16 mouse cellular contexts compared by ENCODE assay signal in genomic region chr19:57115670-57116069, GRCm38 (mm10).
DNase-seq lines count a peak whose midpoint lies in the region; ATAC-seq and TF ChIP-seq lines count a peak whose summit lies in the region.
"Had no signal": no experiment of that assay in that cellular context is flagged by ENCODE, and none has a peak within 500 bp of the region (broad histone marks: within the 10 kb centered on the region; RNA-seq: fewer than 3 reads in every experiment).

No protein-coding gene starts in this region.

- H3K4me1 ChIP-seq in forebrain, postnatal 0 days (ENCODE audit: insufficient read depth): peaks cover 17% of the 10 kb centered on the region; the same call in 1 of the 2 replicates
- H3K4me1 ChIP-seq in forebrain, embryonic 13.5 days: peaks cover 42% of the 10 kb centered on the region
- H3K4me1 ChIP-seq in hindbrain, embryonic 10.5 days (replicated peaks): peaks cover 61% of the 10 kb centered on the region
- H3K4me1 ChIP-seq in hindbrain, embryonic 13.5 days (replicated peaks): peaks cover 33% of the 10 kb centered on the region
- peaks cover 5% of the 10 kb centered on the region; the same call in 1 of the 2 replicates for H3K4me1 ChIP-seq in midbrain, postnatal 0 days (ENCODE audit: insufficient read depth, low read length)
- H3K4me1 ChIP-seq in midbrain, embryonic 15.5 days: peaks cover 31% of the 10 kb centered on the region
- H3K4me1 ChIP-seq in stomach, postnatal 0 days (replicated peaks; ENCODE audit: control insufficient read depth, insufficient read depth): peaks cover 8% of the 10 kb centered on the region

- H3K4me2 ChIP-seq in forebrain, postnatal 0 days (ENCODE audit: low read depth): no peak overlapping the region
- H3K4me2 ChIP-seq in forebrain, embryonic 13.5 days: no peak overlapping the region
- no peak overlapping the region for H3K4me2 ChIP-seq in hindbrain, embryonic 13.5 days
- no peak overlapping the region for H3K4me2 ChIP-seq in midbrain, postnatal 0 days (ENCODE audit: low read depth, low read length, poor library complexity, severe bottlenecking)
- H3K4me2 ChIP-seq in midbrain, embryonic 15.5 days: no peak overlapping the region
- no peak overlapping the region for H3K4me2 ChIP-seq in stomach, postnatal 0 days (replicated peaks; ENCODE audit: low read depth)
- H3K4me2 ChIP-seq: forebrain, embryonic 15.5 days; hindbrain, embryonic 14.5 days had no signal

- DNase-seq in forebrain, postnatal 0 days: no peak
- DNase-seq in hindbrain, embryonic 10.5 days (ENCODE audit: low spot score): no peak
- no peak for DNase-seq in midbrain, postnatal 0 days (ENCODE audit: low spot score)
- DNase-seq in stomach, postnatal 0 days (ENCODE audit: low spot score): no peak
- no peak for DNase-seq in cerebellum, adult 11-12 months
- DNase-seq: adrenal gland, postnatal 14 days; B cell, adult 2 months; gastrocnemius, postnatal 14 days; kidney, postnatal 10 days; lung, adult 2 months; midbrain, embryonic 14.5 days had no signal

- no peak overlapping the region for H3K27ac ChIP-seq in forebrain, postnatal 0 days (ENCODE audit: low read depth, low read length)
- no peak overlapping the region for H3K27ac ChIP-seq in forebrain, embryonic 13.5 days
- peak overlapping the region; percentile 67; the same call in 1 of the 2 replicates for H3K27ac ChIP-seq in hindbrain, embryonic 10.5 days
- no peak overlapping the region for H3K27ac ChIP-seq in hindbrain, embryonic 13.5 days
- H3K27ac ChIP-seq in midbrain, postnatal 0 days (ENCODE audit: low read depth, low read length): no peak overlapping the region
- no peak overlapping the region for H3K27ac ChIP-seq in midbrain, embryonic 15.5 days
- peak overlapping the region; percentile 13 for H3K27ac ChIP-seq in stomach, postnatal 0 days (replicated peaks)
- H3K27ac ChIP-seq: forebrain, embryonic 15.5 days; hindbrain, embryonic 14.5 days had no signal

- WGBS in forebrain, postnatal 0 days: 72% methylated on average over 5 of the region's 5 CpGs
- WGBS in forebrain, embryonic 13.5 days: 61% methylated on average over 5 of the region's 5 CpGs
- 54% methylated on average over 5 of the region's 5 CpGs for WGBS in hindbrain, embryonic 10.5 days
- 66% methylated on average over 5 of the region's 5 CpGs for WGBS in hindbrain, embryonic 13.5 days
- WGBS in midbrain, postnatal 0 days: 62% methylated on average over 5 of the region's 5 CpGs
- WGBS in midbrain, embryonic 15.5 days: 53% methylated on average over 5 of the region's 5 CpGs
- WGBS in stomach, postnatal 0 days: 45% methylated on average over 5 of the region's 5 CpGs

- no peak for TF ChIP-seq EP300 in stomach, postnatal 0 days (optimal IDR thresholded peaks at IDR 0.05)

- no peaks in the 10 kb centered on the region for H3K27me3 ChIP-seq in forebrain, postnatal 0 days (ENCODE audit: insufficient read depth, low read length)
- no peaks in the 10 kb centered on the region for H3K27me3 ChIP-seq in forebrain, embryonic 13.5 days
- H3K27me3 ChIP-seq in hindbrain, embryonic 10.5 days (ENCODE audit: insufficient read depth, poor library complexity, severe bottlenecking): no peaks in the 10 kb centered on the region
- H3K27me3 ChIP-seq in hindbrain, embryonic 13.5 days: no peaks in the 10 kb centered on the region
- H3K27me3 ChIP-seq in midbrain, postnatal 0 days (ENCODE audit: insufficient read depth, low read length): no peaks in the 10 kb centered on the region
- no peaks in the 10 kb centered on the region for H3K27me3 ChIP-seq in midbrain, embryonic 15.5 days (replicated peaks)
- no peaks in the 10 kb centered on the region for H3K27me3 ChIP-seq in stomach, postnatal 0 days (ENCODE audit: control insufficient read depth, insufficient read depth, low read length)
- H3K27me3 ChIP-seq: forebrain, embryonic 15.5 days had no signal

- H3K9me3 ChIP-seq in forebrain, postnatal 0 days (ENCODE audit: low read length): no peaks in the 10 kb centered on the region
- no peaks in the 10 kb centered on the region for H3K9me3 ChIP-seq in forebrain, embryonic 13.5 days (replicated peaks)
- no peaks in the 10 kb centered on the region for H3K9me3 ChIP-seq in hindbrain, embryonic 10.5 days
- no peaks in the 10 kb centered on the region for H3K9me3 ChIP-seq in hindbrain, embryonic 13.5 days
- no peaks in the 10 kb centered on the region for H3K9me3 ChIP-seq in midbrain, postnatal 0 days (ENCODE audit: low read length)
- H3K9me3 ChIP-seq in midbrain, embryonic 15.5 days: no peaks in the 10 kb centered on the region
- H3K9me3 ChIP-seq in stomach, postnatal 0 days (ENCODE audit: control insufficient read depth, low read length): no peaks in the 10 kb centered on the region
- H3K9me3 ChIP-seq: forebrain, embryonic 15.5 days had no signal

- 0 out of 2 replicates have a peak, but pooled peaks cover 2% of the 10 kb centered on the region for H3K36me3 ChIP-seq in forebrain, postnatal 0 days (ENCODE audit: insufficient read depth)
- no peaks in the 10 kb centered on the region for H3K36me3 ChIP-seq in forebrain, embryonic 13.5 days (ENCODE audit: poor library complexity, severe bottlenecking)
- peaks cover 3% of the 10 kb centered on the region; the same call in 1 of the 2 replicates for H3K36me3 ChIP-seq in hindbrain, embryonic 10.5 days
- H3K36me3 ChIP-seq in hindbrain, embryonic 13.5 days: no peaks in the 10 kb centered on the region
- no peaks in the 10 kb centered on the region for H3K36me3 ChIP-seq in midbrain, postnatal 0 days (ENCODE audit: insufficient read depth, low read length)
- H3K36me3 ChIP-seq in midbrain, embryonic 15.5 days (replicated peaks): no peaks in the 10 kb centered on the region
- H3K36me3 ChIP-seq in stomach, postnatal 0 days (ENCODE audit: control insufficient read depth, insufficient read depth, low read length): peaks cover 4% of the 10 kb centered on the region; the same call in 1 of the 2 replicates
- H3K36me3 ChIP-seq: forebrain, embryonic 15.5 days had no signal

- H3K4me3 ChIP-seq in forebrain, postnatal 0 days (ENCODE audit: low read depth, low read length): no peak overlapping the region
- H3K4me3 ChIP-seq in forebrain, embryonic 13.5 days: no peak overlapping the region
- no peak overlapping the region for H3K4me3 ChIP-seq in hindbrain, embryonic 10.5 days
- no peak overlapping the region for H3K4me3 ChIP-seq in hindbrain, embryonic 13.5 days
- no peak overlapping the region for H3K4me3 ChIP-seq in midbrain, postnatal 0 days (ENCODE audit: low read depth, low read length)
- H3K4me3 ChIP-seq in midbrain, embryonic 15.5 days: no peak overlapping the region
- no peak overlapping the region for H3K4me3 ChIP-seq in stomach, postnatal 0 days (ENCODE audit: low read depth, low read length)
- H3K4me3 ChIP-seq: forebrain, embryonic 15.5 days had no signal

- no peak overlapping the region for H3K9ac ChIP-seq in forebrain, postnatal 0 days
- H3K9ac ChIP-seq in forebrain, embryonic 13.5 days: no peak overlapping the region
- no peak overlapping the region for H3K9ac ChIP-seq in hindbrain, embryonic 13.5 days
- no peak overlapping the region for H3K9ac ChIP-seq in midbrain, postnatal 0 days (replicated peaks; ENCODE audit: low read length, poor library complexity, severe bottlenecking)
- no peak overlapping the region for H3K9ac ChIP-seq in midbrain, embryonic 15.5 days
- H3K9ac ChIP-seq in stomach, postnatal 0 days (ENCODE audit: low read length): no peak overlapping the region; the same call in 1 of the 2 replicates
- H3K9ac ChIP-seq: forebrain, embryonic 15.5 days; hindbrain, embryonic 14.5 days had no signal

- no peak for ATAC-seq in forebrain, postnatal 0 days
- ATAC-seq in forebrain, embryonic 13.5 days: no peak
- ATAC-seq in hindbrain, embryonic 13.5 days (ENCODE audit: low FRiP score): no peak
- ATAC-seq in midbrain, postnatal 0 days (ENCODE audit: low FRiP score): no peak
- no peak for ATAC-seq in midbrain, embryonic 15.5 days (replicated peaks)
- ATAC-seq in stomach, postnatal 0 days (ENCODE audit: low FRiP score, low TSS enrichment): no peak
- ATAC-seq: forebrain, embryonic 15.5 days had no signal

- TF ChIP-seq CTCF in forebrain, postnatal 0 days (IDR thresholded peaks at IDR 0.05; ENCODE audit: low read depth): 0 out of 2 replicates have a peak, but pooled peaks have one; percentile 15
- TF ChIP-seq CTCF in midbrain, postnatal 0 days (IDR thresholded peaks at IDR 0.05): peak; percentile 26
- peak; percentile 47 for TF ChIP-seq CTCF in stomach, postnatal 0 days (IDR thresholded peaks at IDR 0.05; ENCODE audit: low read depth)

Comparison
In these comparisons a context has a peak if more than half of its experiments do, and no peak if none do; other contexts are left out.
1. H3K27ac ChIP-seq: peak in hindbrain, embryonic 10.5 days (single experiment) and stomach, postnatal 0 days (single experiment); none in forebrain, postnatal 0 days (single experiment), forebrain, embryonic 13.5 days (single experiment), hindbrain, embryonic 13.5 days (single experiment), midbrain, postnatal 0 days (single experiment) and midbrain, embryonic 15.5 days (single experiment).
2. Peak in every context shown above with its lines, with median percentiles within 50 percentile points of each other: CTCF ChIP-seq.